Mouse (Mus musculus): ENCODE measurements around the gene Tpt1. TPM values are rescaled to one million over a fixed set of nuclear protein-coding genes. Genes with fewer than 3 reads are reported as not detected.
"Not testable (repeated sequence)": the region's sequence is repeated elsewhere in the genome, so short reads cannot be mapped to it uniquely, and the experiment has no call there.

The Tpt1 gene
- polyA plus RNA-seq, 1 experiment from 2014 or later, result 1,093 TPM

GRCm38 (mm10) chr14:75826851-75827410, 18.0 kb upstream of the Tpt1 start:
- Histone ChIP-seq H3K36me3 (ENCODE audit: control insufficient read depth, insufficient read depth, low read length) (no peaks in the 10 kb centered on the region), H3K4me1 (ENCODE audit: control insufficient read depth, insufficient read depth, low read length) (peaks cover 8% of the 10 kb centered on the region; the same call in 1 of the 2 replicates), H3K9me3 (ENCODE audit: control insufficient read depth, low read length) (no peaks in the 10 kb centered on the region), H3K4me3 (ENCODE audit: low read depth, low read length) (no peak overlapping the region), H3K27ac (replicated peaks; ENCODE audit: low read depth, low read length) (no peak overlapping the region), H3K4me2 (ENCODE audit: low read depth, severe bottlenecking) (no peak overlapping the region), H3K9ac (ENCODE audit: low read length) (no peak overlapping the region), H3K27me3 (ENCODE audit: control insufficient read depth, insufficient read depth, low read length) (no peaks in the 10 kb centered on the region)
- no peak for ATAC-seq (ENCODE audit: insufficient number of reproducible peaks, low FRiP score, low TSS enrichment, low read depth)
- no peak for DNase-seq (ENCODE audit: low spot score)
- WGBS, result 63% methylated on average over 3 of the region's 3 CpGs

- no peak overlapping the region for H3K9ac ChIP-seq (ENCODE audit: low read length)
- no peak overlapping the region for H3K4me3 ChIP-seq (ENCODE audit: low read depth, low read length)
- no peak overlapping the region for H3K4me2 ChIP-seq (ENCODE audit: low read depth, severe bottlenecking)
- peak; percentile 32 for DNase-seq (ENCODE audit: low spot score)
- no peaks in the 10 kb centered on the region for H3K9me3 ChIP-seq (ENCODE audit: control insufficient read depth, low read length)
- H3K27ac ChIP-seq (replicated peaks; ENCODE audit: low read depth, low read length), result no peak overlapping the region
- H3K36me3 ChIP-seq (ENCODE audit: control insufficient read depth, insufficient read depth, low read length), result no peaks in the 10 kb centered on the region
- peaks cover 8% of the 10 kb centered on the region; the same call in 1 of the 2 replicates for H3K4me1 ChIP-seq (ENCODE audit: control insufficient read depth, insufficient read depth, low read length)
- no peaks in the 10 kb centered on the region for H3K27me3 ChIP-seq (ENCODE audit: control insufficient read depth, insufficient read depth, low read length)
- no peak for ATAC-seq (ENCODE audit: insufficient number of reproducible peaks, low FRiP score, low TSS enrichment, low read depth)
- WGBS, result 34% methylated on average over 11 of the region's 11 CpGs
These were observed 16.7 kb upstream of the Tpt1 start for GRCm38 (mm10) chr14:75828221-75828620.

GRCm38 (mm10) chr14:75828866-75829806, 15.8 kb upstream of the Tpt1 start:
- Histone ChIP-seq H3K36me3 (ENCODE audit: control insufficient read depth, insufficient read depth, low read length) (no peaks in the 10 kb centered on the region), H3K9me3 (ENCODE audit: control insufficient read depth, low read length) (no peaks in the 10 kb centered on the region), H3K4me3 (ENCODE audit: low read depth, low read length) (peak overlapping the region; percentile 18; the same call in 1 of the 2 replicates), H3K27ac (replicated peaks; ENCODE audit: low read depth, low read length) (no peak overlapping the region), H3K9ac (ENCODE audit: low read length) (peak overlapping the region; percentile 22; the same call in 1 of the 2 replicates), H3K27me3 (ENCODE audit: control insufficient read depth, insufficient read depth, low read length) (no peaks in the 10 kb centered on the region), H3K4me1 (ENCODE audit: control insufficient read depth, insufficient read depth, low read length) (peaks cover 12% of the 10 kb centered on the region; the same call in 1 of the 2 replicates), H3K4me2 (ENCODE audit: low read depth, severe bottlenecking) (peak overlapping the region; percentile 74)
- no peak for ATAC-seq (ENCODE audit: insufficient number of reproducible peaks, low FRiP score, low TSS enrichment, low read depth)
- WGBS, result 8% methylated on average over 32 of the region's 32 CpGs
- peak; percentile 94 for DNase-seq (ENCODE audit: low spot score)

- ATAC-seq (ENCODE audit: insufficient number of reproducible peaks, low FRiP score, low TSS enrichment, low read depth); DNase-seq (ENCODE audit: low spot score): not testable (repeated sequence)
- 62% methylated on average over 14 of the region's 14 CpGs for WGBS
These were observed 15.1 kb upstream of the Tpt1 start for GRCm38 (mm10) chr14:75829817-75830216.

GRCm38 (mm10) chr14:75832031-75832430, 12.9 kb upstream of the Tpt1 start:
- DNase-seq (ENCODE audit: low spot score) (no peak), ATAC-seq (ENCODE audit: insufficient number of reproducible peaks, low FRiP score, low TSS enrichment, low read depth) (no peak)
- Histone ChIP-seq H3K4me2 (ENCODE audit: low read depth, severe bottlenecking) (no peak overlapping the region), H3K4me1 (ENCODE audit: control insufficient read depth, insufficient read depth, low read length) (peaks cover 19% of the 10 kb centered on the region; the same call in 1 of the 2 replicates), H3K9me3 (ENCODE audit: control insufficient read depth, low read length) (no peaks in the 10 kb centered on the region), H3K9ac (ENCODE audit: low read length) (no peak overlapping the region), H3K36me3 (ENCODE audit: control insufficient read depth, insufficient read depth, low read length) (no peaks in the 10 kb centered on the region), H3K4me3 (ENCODE audit: low read depth, low read length) (no peak overlapping the region), H3K27me3 (ENCODE audit: control insufficient read depth, insufficient read depth, low read length) (no peaks in the 10 kb centered on the region), H3K27ac (replicated peaks; ENCODE audit: low read depth, low read length) (no peak overlapping the region)
- 95% methylated on average over 2 of the region's 2 CpGs for WGBS

More at GRCm38 (mm10) chr14:75829817-75830216, 15.1 kb upstream of the Tpt1 start:
- not testable (repeated sequence) for H3K36me3 ChIP-seq (ENCODE audit: control insufficient read depth, insufficient read depth, low read length); H3K4me3 ChIP-seq (ENCODE audit: low read depth, low read length); H3K27me3 ChIP-seq (ENCODE audit: control insufficient read depth, insufficient read depth, low read length); H3K9ac ChIP-seq (ENCODE audit: low read length); H3K27ac ChIP-seq (replicated peaks; ENCODE audit: low read depth, low read length); H3K4me2 ChIP-seq (ENCODE audit: low read depth, severe bottlenecking); H3K9me3 ChIP-seq (ENCODE audit: control insufficient read depth, low read length)
- peaks cover 12% of the 10 kb centered on the region; the same call in 1 of the 2 replicates for H3K4me1 ChIP-seq (ENCODE audit: control insufficient read depth, insufficient read depth, low read length)

- Histone ChIP-seq H3K9ac (ENCODE audit: low read length) (no peak overlapping the region), H3K4me3 (ENCODE audit: low read depth, low read length) (no peak overlapping the region), H3K4me1 (ENCODE audit: control insufficient read depth, insufficient read depth, low read length) (peaks cover 17% of the 10 kb centered on the region), H3K27ac (replicated peaks; ENCODE audit: low read depth, low read length) (peak overlapping the region; percentile 85), H3K4me2 (ENCODE audit: low read depth, severe bottlenecking) (peak overlapping the region; percentile 84), H3K9me3 (ENCODE audit: control insufficient read depth, low read length) (no peaks in the 10 kb centered on the region), H3K36me3 (ENCODE audit: control insufficient read depth, insufficient read depth, low read length) (no peaks in the 10 kb centered on the region), H3K27me3 (ENCODE audit: control insufficient read depth, insufficient read depth, low read length) (no peaks in the 10 kb centered on the region)
- WGBS, result 36% methylated on average over 4 of the region's 4 CpGs
- no peak for DNase-seq (ENCODE audit: low spot score)
- ATAC-seq (ENCODE audit: insufficient number of reproducible peaks, low FRiP score, low TSS enrichment, low read depth), result no peak
These were observed 11.9 kb upstream of the Tpt1 start for GRCm38 (mm10) chr14:75832982-75833381.

- 8% methylated on average over 12 of the region's 12 CpGs for WGBS
- Histone ChIP-seq H3K27me3 (ENCODE audit: control insufficient read depth, insufficient read depth, low read length) (no peaks in the 10 kb centered on the region), H3K27ac (replicated peaks; ENCODE audit: low read depth, low read length) (peak overlapping the region; percentile 85), H3K9ac (ENCODE audit: low read length) (peak overlapping the region; percentile 41), H3K4me2 (ENCODE audit: low read depth, severe bottlenecking) (peak overlapping the region; percentile 84), H3K4me1 (ENCODE audit: control insufficient read depth, insufficient read depth, low read length) (peaks cover 17% of the 10 kb centered on the region), H3K36me3 (ENCODE audit: control insufficient read depth, insufficient read depth, low read length) (no peaks in the 10 kb centered on the region), H3K4me3 (ENCODE audit: low read depth, low read length) (peak overlapping the region; percentile 42), H3K9me3 (ENCODE audit: control insufficient read depth, low read length) (no peaks in the 10 kb centered on the region)
- ATAC-seq (ENCODE audit: insufficient number of reproducible peaks, low FRiP score, low TSS enrichment, low read depth), result peak; percentile 51
- DNase-seq (ENCODE audit: low spot score), result peak; percentile 74
These were observed 11.2 kb upstream of the Tpt1 start for GRCm38 (mm10) chr14:75833546-75834250.

- no peaks in the 10 kb centered on the region for H3K9me3 ChIP-seq (ENCODE audit: control insufficient read depth, low read length)
- peak overlapping the region; percentile 52 for H3K9ac ChIP-seq (ENCODE audit: low read length)
- DNase-seq (ENCODE audit: low spot score), result peak; percentile 79
- H3K4me3 ChIP-seq (ENCODE audit: low read depth, low read length), result peak overlapping the region; percentile 42
- H3K27me3 ChIP-seq (ENCODE audit: control insufficient read depth, insufficient read depth, low read length), result no peaks in the 10 kb centered on the region
- peaks cover 11% of the 10 kb centered on the region for H3K4me1 ChIP-seq (ENCODE audit: control insufficient read depth, insufficient read depth, low read length)
- WGBS, result 0% methylated on average over 10 of the region's 10 CpGs
- H3K27ac ChIP-seq (replicated peaks; ENCODE audit: low read depth, low read length), result peak overlapping the region; percentile 85
- H3K4me2 ChIP-seq (ENCODE audit: low read depth, severe bottlenecking), result peak overlapping the region; percentile 84
- H3K36me3 ChIP-seq (ENCODE audit: control insufficient read depth, insufficient read depth, low read length), result no peaks in the 10 kb centered on the region
- peak; percentile 90 for ATAC-seq (ENCODE audit: insufficient number of reproducible peaks, low FRiP score, low TSS enrichment, low read depth)
These were observed 10.6 kb upstream of the Tpt1 start for GRCm38 (mm10) chr14:75834251-75834738.

Measured in limb, embryonic 11.5 days (tissue).